Mouse (Mus musculus) olfactory bulb, adult 2 months (tissue): ENCODE measurements around the gene Fgfr2.

Experiments used
- CTCF ChIP-seq: fragments of 200-500 bp; IDR thresholded peaks from 2 replicates; pipeline ENCODE4 v1.5.1; 2012; ENCODE audit warnings: low read depth, mild to moderate bottlenecking, low read length, moderate library complexity; ENCODE audit not compliant: insufficient read depth
- POLR2A ChIP-seq: fragments of 200-500 bp; IDR thresholded peaks from 2 replicates; pipeline ENCODE4 v1.6.1; 2012; ENCODE audit warnings: mild to moderate bottlenecking, low read depth, low read length, moderate library complexity; ENCODE audit not compliant: insufficient read depth

GRCm38 (mm10) chr7:133094161-133094560, 29.0 kb downstream of the Fgfr2 start:
- TF ChIP-seq CTCF: no peak
- TF ChIP-seq POLR2A: no peak
